Mouse (Mus musculus) kidney, adult 10 weeks (tissue): Measurements from ENCODE around the gene 4932438H23Rik. TPM values are rescaled to one million over a fixed set of nuclear protein-coding genes. Genes with fewer than 3 reads are reported as not detected.

Experiments
- polyA plus RNA-seq: library from polyadenylated mRNA; stranded (reverse); fragments of 350-450 nt; fragmentation: Illumina TruSeq; extraction: RNeasy Lipid Tissue Mini Kit (QIAGEN cat#74804); gene quantifications from one replicate; pipeline ENCODE4 v1.2.3, GENCODE M21; 2014; ENCODE audit warnings: low read depth, low replicate concordance

Gene 4932438H23Rik
- 0.16 TPM for polyA plus RNA-seq

GRCm38 (mm10) chr16:91095022-91095421, at the start of gene 4932438H23Rik:
Gene 4932438H23Rik, minus strand, starts transcription at chr16:91095122.

GRCm38 (mm10) chr16:91044270-91045182, 50.4 kb downstream of the 4932438H23Rik start, which contains the start of gene Paxbp1:
Gene Paxbp1, minus strand, starts transcription at chr16:91044543.

GRCm38 (mm10) chr16:91011021-91011683, 83.8 kb downstream of the 4932438H23Rik start, which contains the start of gene Synj1:
Gene Synj1, minus strand, starts transcription at chr16:91011308.

Other genes starting within 250 kb of the 4932438H23Rik start
- gene Cfap298, start 160.0 kb downstream of the 4932438H23Rik start, polyA plus RNA-seq, result 9.9 TPM
- gene Synj1, start 83.8 kb downstream of the 4932438H23Rik start, polyA plus RNA-seq, result 24.9 TPM
- gene Paxbp1, start 50.6 kb downstream of the 4932438H23Rik start, polyA plus RNA-seq, result 48.3 TPM
- not detected for gene Olig2, start 130.3 kb upstream of the 4932438H23Rik start, polyA plus RNA-seq
- gene Olig1, start 174.7 kb upstream of the 4932438H23Rik start, polyA plus RNA-seq, result not detected